Mouse (Mus musculus): Measurements from ENCODE around the gene Mettl3.
A peak's percentile ranks its signal among the peaks of the same experiment; 100 is the strongest.

Gene Mettl3

DNA sequence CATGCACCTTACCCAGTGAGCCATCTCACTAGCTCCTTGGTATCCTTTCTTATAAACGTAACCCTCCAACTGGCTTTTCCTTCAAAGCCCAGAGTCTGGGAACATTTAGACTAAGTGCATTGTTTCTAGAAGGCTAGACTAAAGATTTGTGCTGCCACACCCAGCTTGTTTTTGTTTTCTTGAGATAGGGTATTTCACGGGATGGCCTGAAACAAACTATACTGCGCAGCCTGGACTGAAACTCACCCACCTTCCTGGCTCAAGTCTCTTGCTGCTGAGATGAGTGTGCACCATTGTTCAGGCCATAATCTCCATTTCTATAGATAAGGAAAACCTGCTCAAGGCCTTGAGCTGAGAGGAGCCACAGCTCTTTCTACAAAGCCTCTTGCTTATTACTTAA, 20.7 kb downstream of the Mettl3 start:
- DNase-seq (ENCODE audit: low read depth) = no peak

DNA sequence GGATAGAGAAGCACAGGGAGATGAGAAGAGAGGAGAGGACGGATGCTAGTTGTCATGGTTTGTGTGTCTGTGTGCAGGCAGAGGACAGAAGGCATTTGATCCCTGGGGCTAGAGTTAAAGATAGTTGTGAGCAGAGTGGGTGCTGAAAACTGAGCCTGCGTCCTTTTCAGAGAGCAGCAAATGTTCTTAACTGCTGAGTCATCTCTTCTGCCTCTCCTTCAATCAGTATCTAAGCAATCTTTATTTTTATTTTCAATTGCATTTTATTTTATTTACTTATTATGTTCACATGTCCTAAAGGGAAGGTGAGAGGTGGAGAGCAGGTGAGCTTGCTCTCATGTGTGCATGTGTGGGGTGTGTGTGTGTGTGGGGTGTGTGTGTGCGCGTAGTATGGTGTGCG, 21.3 kb downstream of the Mettl3 start:
- DNase-seq (ENCODE audit: low read depth) = no peak

DNA sequence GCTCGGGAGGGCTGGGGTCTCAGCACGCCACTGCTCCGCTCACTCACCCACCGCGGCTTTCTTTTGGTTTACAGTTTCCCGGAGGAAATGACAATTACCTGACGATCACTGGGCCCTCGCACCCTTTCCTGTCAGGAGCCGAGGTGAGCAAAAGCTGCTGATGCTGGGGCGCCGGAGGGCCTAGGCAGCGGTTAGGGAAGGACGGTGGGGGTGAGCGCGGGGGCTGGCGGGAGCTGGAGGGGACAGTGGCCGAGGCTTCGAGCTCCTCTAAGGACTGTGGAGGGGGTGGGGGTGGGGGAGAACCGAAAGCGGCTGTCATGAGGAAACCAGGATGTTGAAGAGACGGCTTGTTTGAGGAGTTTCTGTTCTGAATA, 25.2 kb downstream of the Mettl3 start:
- DNase-seq (ENCODE audit: low read depth) = peak; percentile 45

DNA sequence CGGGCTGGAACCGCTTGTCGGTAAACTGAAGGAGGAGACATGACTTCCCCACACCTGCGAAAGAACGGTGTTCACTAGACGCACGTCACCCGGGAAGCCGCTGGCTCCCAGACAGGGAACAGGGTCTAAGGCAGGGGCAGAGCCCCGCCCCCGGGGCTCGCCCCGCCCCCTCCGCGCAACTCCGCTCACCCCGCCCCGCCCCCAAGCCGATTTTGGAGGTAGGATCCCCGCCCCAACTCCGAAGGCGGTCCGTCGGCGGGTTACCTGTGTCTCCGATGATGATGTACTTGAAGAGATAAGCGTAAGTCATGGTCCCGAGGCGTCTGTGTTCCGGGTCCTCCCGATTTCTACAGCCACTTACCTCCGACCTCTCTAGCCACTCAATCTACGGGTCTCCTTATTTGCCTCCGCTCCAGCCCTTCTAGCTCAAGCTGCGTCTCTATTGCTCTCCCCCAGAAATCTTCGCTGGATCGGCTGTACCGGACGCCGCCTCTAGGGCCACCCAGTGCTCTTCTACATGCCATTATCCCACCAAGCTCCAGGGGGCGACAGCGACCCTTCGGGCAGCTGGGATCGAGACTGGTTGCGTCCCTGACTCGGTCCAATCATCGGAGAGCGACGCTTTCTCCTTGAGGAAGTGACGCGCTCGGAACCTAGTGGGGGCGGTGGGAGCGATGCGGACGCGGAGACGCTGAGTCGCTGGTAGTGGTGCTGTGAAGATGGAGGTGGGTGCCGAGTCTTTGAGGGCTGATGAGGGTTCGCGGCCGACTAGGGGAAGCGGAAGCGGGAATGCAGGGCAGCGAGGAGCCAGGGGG, 25.8 kb downstream of the Mettl3 start, which contains the start of the genes Tox4 and Rab2b:
Gene Tox4 (plus strand): TSS at position 215 of the 815 bp plus-strand sequence.
Gene Rab2b (minus strand): TSS at position 614 of the 815 bp plus-strand sequence.
- peak; percentile 99 for DNase-seq (ENCODE audit: low read depth)

DNA sequence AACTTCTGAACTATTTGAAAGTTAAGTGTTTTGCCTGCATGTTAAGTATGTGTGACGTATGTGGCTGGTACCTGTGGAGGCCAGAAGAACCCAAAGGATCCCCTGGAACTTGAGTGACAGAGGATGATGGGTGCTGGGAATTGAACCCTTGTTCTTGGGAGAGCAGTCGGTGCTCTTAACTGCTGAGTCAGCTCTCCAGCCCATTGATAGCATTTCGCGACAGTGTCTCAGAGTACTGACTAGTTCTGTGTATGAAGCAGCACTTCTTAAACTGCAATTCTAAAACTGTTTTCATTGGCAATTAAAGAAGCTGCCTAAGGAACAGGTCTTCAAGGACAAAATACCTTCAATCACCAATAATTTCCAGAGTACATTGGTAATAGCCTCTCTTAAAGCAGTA, 27.7 kb downstream of the Mettl3 start:
- no peak for DNase-seq (ENCODE audit: low read depth)

DNA sequence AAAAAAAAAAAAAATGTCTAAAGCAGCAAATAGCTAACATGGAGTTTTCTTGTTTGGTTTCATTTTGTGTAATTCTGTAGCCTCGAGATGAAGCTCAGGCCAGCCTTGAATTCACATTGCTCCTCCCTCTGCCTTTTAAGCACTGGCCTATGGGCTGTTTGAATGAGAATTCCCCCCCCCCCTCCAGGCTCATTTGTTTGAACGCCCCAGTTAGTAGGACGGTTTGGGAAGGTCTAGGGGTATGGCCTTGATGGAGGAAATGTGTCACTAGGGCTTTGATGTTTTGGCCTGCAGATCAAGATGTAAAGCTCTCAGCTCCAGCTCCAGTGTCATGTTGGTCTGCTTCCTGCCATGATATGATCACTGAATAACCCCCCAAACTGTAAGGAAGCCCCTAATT, 32.1 kb downstream of the Mettl3 start:
- DNase-seq (ENCODE audit: low read depth) = peak; percentile 76

DNA sequence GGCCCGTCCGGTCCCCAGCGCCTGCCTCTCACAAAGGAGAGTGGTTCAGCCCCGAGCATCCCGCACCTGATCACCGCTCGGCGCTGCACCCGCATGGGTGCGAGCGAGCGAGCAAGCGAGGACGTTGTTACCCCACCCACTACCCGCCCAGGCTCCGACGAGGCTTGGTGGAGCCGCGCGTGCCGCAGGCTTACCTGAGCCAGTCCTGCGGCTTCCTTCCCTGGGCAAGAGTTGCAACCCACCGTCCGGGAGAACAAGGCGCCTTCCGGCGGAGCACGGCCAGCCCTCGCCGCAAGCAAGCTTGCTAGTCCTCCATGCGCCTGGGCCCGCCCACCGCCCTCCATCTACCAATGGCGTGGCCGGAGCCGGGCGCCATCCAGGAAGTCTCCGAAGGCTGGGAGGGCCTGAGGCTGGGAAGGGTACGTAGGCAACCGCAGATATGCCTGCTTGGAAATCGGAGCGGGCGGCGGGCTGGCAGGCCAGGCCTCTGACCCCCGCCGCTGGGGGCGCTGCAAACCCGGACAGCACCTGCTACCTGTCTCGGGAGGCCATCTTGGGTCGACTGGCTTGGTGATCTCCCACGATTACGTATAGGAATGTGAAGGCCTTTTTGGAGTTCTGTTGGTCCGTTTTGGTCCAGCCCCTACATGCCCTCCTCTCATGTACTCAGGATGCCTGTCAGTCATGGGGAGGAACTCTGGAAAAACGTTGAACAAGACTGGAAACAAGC, 47.3 kb downstream of the Mettl3 start, which contains the start of gene Chd8:
Gene Chd8 (minus strand): TSS at position 297 of the 730 bp plus-strand sequence.
- peak; percentile 99 for DNase-seq (ENCODE audit: low read depth)

DNA sequence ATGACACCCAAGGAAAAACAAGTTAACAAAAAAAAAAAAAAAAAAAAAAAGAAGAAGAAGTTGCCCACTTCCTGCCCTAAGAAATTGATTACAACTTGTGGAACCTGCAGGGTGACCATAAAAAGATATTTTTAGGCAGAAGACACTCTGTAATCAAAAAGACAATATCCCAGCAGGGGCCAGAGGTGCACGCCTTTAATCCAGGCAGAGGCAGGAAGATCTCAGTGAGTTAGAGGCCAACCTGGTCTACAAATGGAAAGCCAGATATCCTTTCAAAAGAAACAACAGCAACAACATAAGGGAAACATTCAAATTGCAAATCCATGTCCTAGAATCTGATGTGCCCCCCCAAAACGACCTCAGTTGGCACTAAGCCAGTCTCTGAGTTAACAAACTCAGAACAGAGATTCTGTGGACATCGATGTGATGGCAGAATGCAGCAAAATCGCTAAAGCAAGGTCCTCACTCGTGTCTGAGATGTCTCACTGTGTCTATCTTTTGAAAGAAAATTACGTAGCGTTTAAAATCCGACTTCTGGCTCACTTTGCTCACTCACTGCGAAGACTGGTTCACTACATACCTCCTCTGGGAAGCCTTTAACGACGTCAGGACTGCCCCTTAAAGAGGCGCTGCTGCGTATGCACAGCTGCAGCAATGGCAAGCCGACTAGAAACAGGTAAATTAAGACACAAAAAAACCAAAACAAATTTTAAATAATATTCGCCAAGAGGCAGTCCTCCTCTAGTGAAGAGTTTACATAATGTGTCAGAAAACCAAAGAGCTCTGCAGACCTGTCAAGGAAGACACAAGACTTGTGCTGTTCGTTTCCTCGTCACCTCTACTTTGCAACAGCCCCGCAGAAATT, 48.4 kb downstream of the Mettl3 start:
- peak; percentile 57 for DNase-seq (ENCODE audit: low read depth)

DNA sequence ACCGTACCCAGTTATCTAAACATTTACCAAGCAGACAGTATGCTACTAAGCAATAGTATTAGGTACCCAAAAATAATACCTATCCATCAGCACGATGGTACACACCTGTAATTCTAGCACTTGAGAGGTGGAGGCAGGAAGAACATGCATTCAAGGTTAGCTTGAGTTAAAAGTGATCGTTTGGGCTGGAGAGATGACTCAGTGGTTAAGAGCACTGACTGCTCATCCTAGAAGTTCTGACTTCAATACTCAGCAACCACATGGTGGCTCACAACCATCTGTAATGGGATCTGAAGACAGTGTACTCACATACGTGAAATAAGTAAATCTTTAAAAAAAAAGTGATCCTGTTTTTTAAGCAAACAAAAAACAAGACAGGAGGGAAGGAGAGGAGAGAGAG, 58.8 kb downstream of the Mettl3 start:
- peak; percentile 65 for DNase-seq (ENCODE audit: low read depth)

Data from 416B (cell line).